Mouse (Mus musculus) lung, adult 10 weeks (tissue): Measurements from ENCODE around the gene Acad12. TPM values are rescaled to one million over a fixed set of nuclear protein-coding genes. Genes with fewer than 3 reads are reported as not detected.

Source experiments
- polyA plus RNA-seq: library from polyadenylated mRNA; stranded (reverse); fragments of 350-450 nt; fragmentation: Illumina TruSeq; extraction: RNeasy Lipid Tissue Mini Kit (QIAGEN cat#74804); gene quantifications from one replicate; pipeline ENCODE4 v1.2.3, GENCODE M21; 2014; ENCODE audit warnings: low read depth, low replicate concordance; ENCODE audit not compliant: insufficient read depth

Gene Acad12
- polyA plus RNA-seq = 5.6 TPM

GRCm38 (mm10) chr5:121618592-121619513, at the start of gene Acad12:
Gene Acad12, minus strand, starts transcription at chr5:121618938.

GRCm38 (mm10) chr5:121660059-121660896, 41.5 kb upstream of the Acad12 start, which contains the start of the genes Acad10 and Brap:
Gene Acad10, minus strand, starts transcription at chr5:121660514.
Gene Brap, plus strand, starts transcription at chr5:121660563.

GRCm38 (mm10) chr5:121593451-121594401, 25.0 kb downstream of the Acad12 start, which contains the start of gene Aldh2:
Gene Aldh2, minus strand, starts transcription at chr5:121593824.

Other genes with a start within 250 kb of the Acad12 start
- 49.6 TPM for gene Trafd1, start 233.3 kb downstream of the Acad12 start, polyA plus RNA-seq
- 5.5 TPM for gene Naa25, start 221.0 kb downstream of the Acad12 start, polyA plus RNA-seq
- 12.4 TPM for gene Tmem116, start 167.0 kb downstream of the Acad12 start, polyA plus RNA-seq
- 149 TPM for gene Erp29, start 166.4 kb downstream of the Acad12 start, polyA plus RNA-seq
- gene Adam1b, start 115.5 kb downstream of the Acad12 start, polyA plus RNA-seq = not detected
- gene Adam1a, start 73.5 kb downstream of the Acad12 start, polyA plus RNA-seq = 1.4 TPM
- not detected for gene Gm42878, start 73.5 kb downstream of the Acad12 start, polyA plus RNA-seq
- gene Mapkapk5, start 73.0 kb downstream of the Acad12 start, polyA plus RNA-seq = 50.4 TPM
- 948 TPM for gene Aldh2, start 25.1 kb downstream of the Acad12 start, polyA plus RNA-seq
- gene Acad10, start 41.6 kb upstream of the Acad12 start, polyA plus RNA-seq = 4.4 TPM
- gene Brap, start 41.6 kb upstream of the Acad12 start, polyA plus RNA-seq = 27.8 TPM
- gene Atxn2, start 92.4 kb upstream of the Acad12 start, polyA plus RNA-seq = 33.5 TPM
- 17.3 TPM for gene Sh2b3, start 218.7 kb upstream of the Acad12 start, polyA plus RNA-seq
- gene Pheta1, start 230.0 kb upstream of the Acad12 start, polyA plus RNA-seq = 10.8 TPM